Mouse (Mus musculus) CH12.LX (cell line): ENCODE results near the gene Itgal. TPM values are rescaled to one million over a fixed set of nuclear protein-coding genes. Genes with fewer than 3 reads are reported as not detected.

Source experiments
- DNase-seq: peaks from one replicate; pipeline ENCODE4 v3.0.0-alpha.2; 2013; ENCODE audit errors: extremely low read depth
- H3K27ac ChIP-seq: 2 replicates; pipeline ENCODE4 v1.5.1; 2012; ENCODE audit warnings: low read depth, mild to moderate bottlenecking, control low read depth, moderate library complexity; ENCODE audit not compliant: insufficient read depth
- H3K27me3 ChIP-seq: replicated peaks from 2 replicates; pipeline ENCODE3; 2012; ENCODE audit warnings: inconsistent platforms
- H3K36me3 ChIP-seq, 2 experiments: replicated peaks in 1 of 2; 2 replicates each; pipeline versions ENCODE3 to v1.6.1; 2012; ENCODE audit warnings: inconsistent platforms in 1 of 2, low read length in 1 of 2, mild to moderate bottlenecking in 1 of 2, mixed read lengths in 1 of 2, moderate library complexity in 1 of 2; ENCODE audit not compliant: control insufficient read depth in 1 of 2, insufficient read depth in 1 of 2
- H3K4me1 ChIP-seq, 2 experiments: 2 replicates each; pipeline ENCODE4 v1.6.1; 2012; ENCODE audit warnings: inconsistent platforms in 1 of 2, moderate library complexity in 1 of 2; ENCODE audit not compliant: insufficient read depth in 2 of 2, control insufficient read depth in 1 of 2
- H3K4me2 ChIP-seq: 2 replicates; pipeline ENCODE4 v1.6.1; 2012; ENCODE audit warnings: low read depth, mild to moderate bottlenecking, control low read depth; ENCODE audit not compliant: poor library complexity, insufficient read depth, severe bottlenecking
- H3K4me3 ChIP-seq, 3 experiments: fragments of 150-350 bp in 1 of 3; sonication (generic) in 1 of 3; replicated peaks in 1 of 3; 2 replicates each; pipeline versions ENCODE3 to v1.5.1; 2011 to 2012; ENCODE audit warnings: low read depth in 2 of 3, low read length in 2 of 3, mild to moderate bottlenecking in 2 of 3, moderate library complexity in 2 of 3, control low read depth in 1 of 3, improper control_type of control experiment in 1 of 3, inconsistent platforms in 1 of 3, mixed read lengths in 1 of 3; ENCODE audit not compliant: poor library complexity in 1 of 3
- H3K79me2 ChIP-seq: replicated peaks from 2 replicates; pipeline ENCODE4 v1.6.1; 2012; ENCODE audit warnings: mild to moderate bottlenecking, moderate library complexity; ENCODE audit not compliant: control insufficient read depth, poor library complexity, insufficient read depth, severe bottlenecking; ENCODE audit errors: extremely low read depth
- H3K9ac ChIP-seq: 2 replicates; pipeline ENCODE4 v1.6.1; 2012; ENCODE audit warnings: low read depth, mild to moderate bottlenecking, control low read depth, moderate library complexity; ENCODE audit not compliant: insufficient read depth
- H3K9me3 ChIP-seq: replicated peaks from 2 replicates; pipeline ENCODE3; 2012; ENCODE audit warnings: low read length, inconsistent platforms, mixed read lengths
- CHD1 ChIP-seq: IDR thresholded peaks from 2 replicates; pipeline ENCODE4 v1.6.1; 2012; ENCODE audit warnings: low read depth, low read length, improper control_type of control experiment, inconsistent platforms
- CHD2 ChIP-seq: IDR thresholded peaks from 2 replicates; pipeline ENCODE4 v1.6.1; 2011; ENCODE audit warnings: low read length, improper control_type of control experiment
- CTCF ChIP-seq, 2 experiments: IDR thresholded peaks in 1 of 2; conservative IDR thresholded peaks in 1 of 2; 2 replicates each; pipeline ENCODE4 v1.5.1; 2011 to 2012; ENCODE audit warnings: low read depth in 2 of 2, low read length in 2 of 2, improper control_type of control experiment in 1 of 2, inconsistent platforms in 1 of 2, mild to moderate bottlenecking in 1 of 2, moderate library complexity in 1 of 2
- ELF1 ChIP-seq: IDR thresholded peaks from 2 replicates; pipeline ENCODE4 v1.6.1; 2014; ENCODE audit warnings: low read depth, mild to moderate bottlenecking, inconsistent platforms, low read length, improper control_type of control experiment
- EP300 ChIP-seq: IDR thresholded peaks from 2 replicates; pipeline ENCODE4 v1.6.1; 2011; ENCODE audit warnings: low read length, improper control_type of control experiment
- ETS1 ChIP-seq: conservative IDR thresholded peaks from 2 replicates; pipeline ENCODE4 v1.6.1; 2012; ENCODE audit warnings: low read depth, mild to moderate bottlenecking, inconsistent platforms, low read length, improper control_type of control experiment, moderate library complexity
- GABPA ChIP-seq: IDR thresholded peaks from 2 replicates; pipeline ENCODE4 v1.6.1; 2012; ENCODE audit warnings: low read depth, low read length, improper control_type of control experiment, inconsistent platforms; ENCODE audit not compliant: insufficient replicate concordance
- IRF4 ChIP-seq: IDR thresholded peaks from 2 replicates; pipeline ENCODE4 v1.6.1; 2014; ENCODE audit warnings: low read depth, mild to moderate bottlenecking, inconsistent platforms, low read length, improper control_type of control experiment
- JUN ChIP-seq: IDR thresholded peaks from 2 replicates; pipeline ENCODE4 v1.6.1; 2011; ENCODE audit warnings: low read depth, mild to moderate bottlenecking, low read length, improper control_type of control experiment, moderate library complexity; ENCODE audit not compliant: insufficient read depth
- JUND ChIP-seq: conservative IDR thresholded peaks from 2 replicates; pipeline ENCODE4 v1.6.1; 2011; ENCODE audit warnings: low read depth, low read length, improper control_type of control experiment
- KAT2A ChIP-seq: IDR thresholded peaks from 2 replicates; pipeline ENCODE4 v1.6.1; 2012; ENCODE audit warnings: low read length, improper control_type of control experiment, inconsistent platforms; ENCODE audit not compliant: insufficient replicate concordance
- MAX ChIP-seq: IDR thresholded peaks from 2 replicates; pipeline ENCODE4 v1.6.1; 2011; ENCODE audit warnings: low read length, improper control_type of control experiment
- NELFE ChIP-seq: IDR thresholded peaks from 2 replicates; pipeline ENCODE4 v1.6.1; 2011; ENCODE audit warnings: low read depth, low read length, improper control_type of control experiment
- NRF1 ChIP-seq: IDR thresholded peaks from 2 replicates; pipeline ENCODE4 v1.6.1; 2014; ENCODE audit warnings: low read depth, mild to moderate bottlenecking, inconsistent platforms, low read length, improper control_type of control experiment, moderate library complexity
- PAX5 ChIP-seq: IDR thresholded peaks from 2 replicates; pipeline ENCODE4 v1.6.1; 2012; ENCODE audit warnings: low read length, inconsistent platforms, mixed read lengths
- POLR2A ChIP-seq: IDR thresholded peaks from 2 replicates; pipeline ENCODE4 v1.6.1; 2011; ENCODE audit warnings: low read depth, mild to moderate bottlenecking, improper control_type of control experiment, low read length
- TBP ChIP-seq: conservative IDR thresholded peaks from 2 replicates; pipeline ENCODE4 v1.6.1; 2011; ENCODE audit warnings: low read depth, low read length, improper control_type of control experiment
- UBTF ChIP-seq: IDR thresholded peaks from 2 replicates; pipeline ENCODE4 v1.6.1; 2012; ENCODE audit warnings: low read depth, mild to moderate bottlenecking, inconsistent platforms, low read length, improper control_type of control experiment, moderate library complexity
- USF2 ChIP-seq: conservative IDR thresholded peaks from 2 replicates; pipeline ENCODE4 v1.6.1; 2011; ENCODE audit warnings: low read depth, low read length, improper control_type of control experiment
- ZC3H11A ChIP-seq: IDR thresholded peaks from 2 replicates; pipeline ENCODE4 v1.6.1; 2012; ENCODE audit warnings: low read depth, mild to moderate bottlenecking, inconsistent platforms, low read length, improper control_type of control experiment
- ZNF384 ChIP-seq: IDR thresholded peaks from 2 replicates; pipeline ENCODE4 v1.6.1; 2012; ENCODE audit warnings: low read depth, low read length, improper control_type of control experiment, inconsistent platforms
- dilution Hi-C: fragments of 300-500 bp; cut with MboI; formaldehyde crosslinking; loops from 2 replicates; pipeline ENCODE4 v1.14.3; 2020; ENCODE audit warnings: low sequenced_read_pairs; ENCODE audit not compliant: extremely low pct_unique_long_range_greater_than_20kb, extremely low pct_ligation_motif_present
- in situ Hi-C: fragments of 300-500 bp; cut with MboI; formaldehyde crosslinking; loops from 3 replicates; pipeline ENCODE4 v1.14.3; 2019; ENCODE audit warnings: low sequenced_read_pairs, low pct_ligation_motif_present, low pct_unique_long_range_greater_than_20kb, mixed read lengths
- polyA plus RNA-seq: library from polyadenylated mRNA; unstranded; fragments of >175 nt; gene quantifications from 2 replicates; pipeline ENCODE4 v1.2.1, GENCODE M21; 2012; ENCODE audit warnings: low read depth; ENCODE audit not compliant: insufficient read length
- total RNA-seq, 2 experiments: library from RNA; depleted of rRNA; stranded (reverse); fragments of 300-350 nt in 1 of 2; fragments of >200 nt in 1 of 2; gene quantifications; 2 replicates each; pipeline ENCODE4 v1.2.3; 2012 to 2014

Gene Itgal
- total and polyA plus RNA-seq, 3 experiments, result 43.9 to 177 (median 69.0) TPM

GRCm38 (mm10) chr7:127333240-127333639 lies 37.2 kb downstream of the Itgal start:
- no peaks in the 10 kb centered on the region for H3K27me3 ChIP-seq

GRCm38 (mm10) chr7:127335604-127336003 lies 39.5 kb downstream of the Itgal start:
- no peaks in the 10 kb centered on the region for H3K9me3 ChIP-seq
- dilution Hi-C loops, result no loop called here
- TF ChIP-seq EP300 (no peak), NELFE (no peak), NRF1 (no peak)
- TF ChIP-seq, all 38 proteins: peak for 0
- H3K4me2 ChIP-seq, result no peak overlapping the region
- H3K4me1 ChIP-seq, result no peaks in the 10 kb centered on the region
- no peak overlapping the region for H3K9ac ChIP-seq
- in situ Hi-C loops, result loop anchor here (10.0 kb wide), 1 partner anchor 71 kb away; the partner anchor contains the start of gene Dctpp1
- H3K79me2 ChIP-seq, result no peaks in the 10 kb centered on the region
- H3K4me3 ChIP-seq, result no peak overlapping the region
- H3K27me3 ChIP-seq, result no peaks in the 10 kb centered on the region
- no peak overlapping the region for H3K27ac ChIP-seq
- DNase-seq, result no peak
- H3K36me3 ChIP-seq, result peaks cover 44 to 55% of the 10 kb centered on the region in 2 experiments

More at GRCm38 (mm10) chr7:127333240-127333639, 37.2 kb downstream of the Itgal start:
- no peak for DNase-seq
- dilution Hi-C loops, result no loop called here
- in situ Hi-C loops, result loop anchor here (10.0 kb wide), 1 partner anchor 68 kb away; the partner anchor contains the start of gene Dctpp1
- Histone ChIP-seq H3K79me2 (no peaks in the 10 kb centered on the region), H3K4me1 (no peaks in the 10 kb centered on the region), H3K36me3 (peaks cover 66 to 78% of the 10 kb centered on the region in 2 experiments), H3K4me3 (no peak overlapping the region), H3K4me2 (no peak overlapping the region), H3K27ac (no peak overlapping the region), H3K9ac (no peak overlapping the region), H3K9me3 (no peaks in the 10 kb centered on the region)
- TF ChIP-seq KAT2A (no peak), GABPA (no peak), ZNF384 (no peak), UBTF (no peak), TBP (no peak), ETS1 (no peak)

- Histone ChIP-seq H3K27me3 (no peaks in the 10 kb centered on the region), H3K79me2 (no peaks in the 10 kb centered on the region), H3K9me3 (no peaks in the 10 kb centered on the region), H3K4me1 (no peaks in the 10 kb centered on the region), H3K4me3 (no peak overlapping the region), H3K36me3 (peaks cover 29 to 44% of the 10 kb centered on the region in 2 experiments), H3K9ac (no peak overlapping the region), H3K4me2 (no peak overlapping the region), H3K27ac (no peak overlapping the region)
- in situ Hi-C loops (loop anchor here (10.0 kb wide), 1 partner anchor 73 kb away; the partner anchor contains the start of gene Dctpp1), dilution Hi-C loops (no loop called here)
- TF ChIP-seq TBP, result no peak
- no peak for TF ChIP-seq ELF1
- TF ChIP-seq CHD2, result no peak
- TF ChIP-seq JUND, result no peak
- no peak for TF ChIP-seq NRF1
- TF ChIP-seq CTCF (conservative IDR thresholded peaks at IDR 0.05 in 1 of 2, IDR thresholded peaks at IDR 0.05 in 1 of 2; ENCODE audit: low read depth in 2 of 2, low read length in 2 of 2), result no peak
- no peak for TF ChIP-seq POLR2A
- TF ChIP-seq GABPA, result no peak
- no peak for TF ChIP-seq JUN
- TF ChIP-seq MAX, result no peak
- TF ChIP-seq KAT2A, result no peak
- TF ChIP-seq USF2, result no peak
- no peak for TF ChIP-seq PAX5
- TF ChIP-seq CHD1, result no peak
- TF ChIP-seq ZC3H11A, result no peak
- no peak for TF ChIP-seq IRF4
- DNase-seq, result no peak
These were observed 41.6 kb downstream of the Itgal start for GRCm38 (mm10) chr7:127337636-127338035.
